Mouse (Mus musculus) spleen, adult 2 months (tissue): ENCODE data around the gene Spata31d1d.

ENCODE experiments used
- CTCF ChIP-seq: fragments of 200-500 bp; IDR thresholded peaks from 2 replicates; pipeline ENCODE4 v1.5.1; 2011; ENCODE audit warnings: mild to moderate bottlenecking, inconsistent platforms; ENCODE audit not compliant: insufficient read depth, insufficient read length, insufficient replicate concordance; ENCODE audit errors: extremely low read depth
- POLR2A ChIP-seq: fragments of 200-500 bp; IDR thresholded peaks from 2 replicates; pipeline ENCODE4 v1.6.1; 2011; ENCODE audit warnings: low read depth, low read length, inconsistent platforms

- TF ChIP-seq CTCF (no peak), POLR2A (no peak)
These were observed 43.6 kb upstream of the Spata31d1d start for GRCm38 (mm10) chr13:59775168-59775567.
